Mouse (Mus musculus): ENCODE results near the gene Bola1.

DNA sequence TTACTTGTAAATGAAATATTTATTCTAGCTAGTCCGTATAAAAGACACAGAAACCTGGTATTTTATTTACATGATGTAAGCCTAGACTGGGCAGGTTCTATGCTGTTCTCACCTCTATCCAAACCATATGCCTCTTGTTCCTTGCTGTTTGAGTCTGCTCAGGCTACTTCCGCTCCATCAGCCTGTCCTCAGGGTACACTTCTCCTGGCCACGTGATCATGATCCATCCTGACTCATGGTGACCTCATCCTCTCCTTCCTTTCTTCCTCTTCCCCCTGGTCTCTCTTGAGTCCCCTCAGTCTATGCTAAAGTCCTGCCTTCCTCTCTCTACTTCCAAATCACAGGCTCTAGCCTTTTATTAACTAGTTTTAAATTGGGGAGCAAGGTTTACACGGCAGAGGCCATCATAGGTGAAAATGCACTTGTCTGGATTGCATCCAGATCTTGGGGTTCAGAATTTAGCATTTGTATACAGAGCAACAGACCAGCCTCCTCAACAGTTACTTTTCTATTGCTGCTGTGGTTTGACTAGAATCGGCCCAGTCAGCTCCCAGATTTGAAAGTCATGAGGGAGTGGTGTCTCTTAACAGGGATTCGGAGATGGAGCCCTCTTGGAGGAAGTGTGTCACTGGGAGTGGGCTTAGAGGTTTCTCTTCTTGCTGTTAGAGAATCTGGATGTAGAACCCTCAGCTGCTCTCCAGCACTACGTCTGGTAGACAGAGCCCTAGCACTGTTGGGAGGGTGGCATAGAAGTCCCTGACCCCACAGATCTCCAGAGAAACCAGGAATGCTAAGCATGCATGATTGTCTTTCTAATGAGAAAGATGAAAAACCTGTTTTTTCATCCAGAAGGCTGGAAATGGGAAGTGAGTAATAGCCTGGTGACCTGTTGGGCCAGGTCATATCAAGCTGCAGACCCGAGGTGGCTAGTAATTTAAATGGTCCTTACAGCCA lies 7.5 kb upstream of the Bola1 start:
- TF ChIP-seq NELFE (IDR thresholded peaks at IDR 0.05; ENCODE audit: low read depth, low read length) = no peak
- TF ChIP-seq MAZ (IDR thresholded peaks at IDR 0.05; ENCODE audit: low read depth, low read length) = no peak
- TF ChIP-seq CTCF (IDR thresholded peaks at IDR 0.05 in 2 of 3, conservative IDR thresholded peaks at IDR 0.05 in 1 of 3; ENCODE audit: control insufficient read depth in 1 of 3, insufficient read depth in 1 of 3, low read depth in 2 of 3, low read length in 3 of 3, poor library complexity in 1 of 3, severe bottlenecking in 1 of 3) = no peak
- TF ChIP-seq UBTF (IDR thresholded peaks at IDR 0.05; ENCODE audit: borderline replicate concordance, insufficient read depth, low read depth, low read length) = no peak
- TF ChIP-seq TCF12 (IDR thresholded peaks at IDR 0.05; ENCODE audit: low read depth, low read length) = no peak
- no peak for TF ChIP-seq ZC3H11A (IDR thresholded peaks at IDR 0.05; ENCODE audit: low read depth, low read length)
- TF ChIP-seq RAD21 (IDR thresholded peaks at IDR 0.05; ENCODE audit: low read depth, low read length) = no peak
- no peak for TF ChIP-seq EP300 (IDR thresholded peaks at IDR 0.05; ENCODE audit: low read depth in 1 of 2, low read length in 2 of 2)
- no peak for TF ChIP-seq GATA1 (IDR thresholded peaks at IDR 0.05; ENCODE audit: low read depth, low read length)
